Mouse (Mus musculus) spleen, adult 2 months (tissue): ENCODE measurements around the gene Gm45208.

ENCODE experiments used
- CTCF ChIP-seq: fragments of 200-500 bp; IDR thresholded peaks from 2 replicates; pipeline ENCODE4 v1.5.1; 2011; ENCODE audit warnings: mild to moderate bottlenecking, inconsistent platforms; ENCODE audit not compliant: insufficient read depth, insufficient read length, insufficient replicate concordance; ENCODE audit errors: extremely low read depth
- POLR2A ChIP-seq: fragments of 200-500 bp; IDR thresholded peaks from 2 replicates; pipeline ENCODE4 v1.6.1; 2011; ENCODE audit warnings: low read depth, low read length, inconsistent platforms

GRCm38 (mm10) chrX:7743470-7743869 is 21.4 kb downstream of the Gm45208 start:
- TF ChIP-seq CTCF (peak; percentile 7; the same call in 1 of the 2 replicates), POLR2A (no peak)
